Mouse (Mus musculus): ENCODE measurements around the gene Mcf2l.

DNA sequence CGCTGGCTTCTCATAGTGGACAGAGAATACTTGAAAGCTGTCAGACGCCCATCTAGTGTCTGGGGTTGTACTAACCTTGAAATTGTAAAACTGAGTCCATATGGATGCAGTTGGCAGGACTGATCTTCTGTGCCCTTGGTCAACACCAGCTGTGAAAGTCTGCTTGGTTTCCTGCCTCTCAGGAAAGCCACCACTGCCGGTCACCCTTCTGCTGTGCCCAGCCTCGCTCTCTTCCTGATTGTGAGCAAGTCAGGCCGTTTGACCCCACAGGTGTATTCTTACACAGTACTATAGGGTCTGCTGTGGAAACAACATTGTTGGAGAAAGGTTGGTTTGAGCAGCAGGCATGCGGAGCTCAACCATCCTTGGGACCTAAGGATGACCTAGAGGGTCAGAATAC lies 3.5 kb downstream of the Mcf2l start:
- no peak for TF ChIP-seq CTCF (IDR thresholded peaks at IDR 0.05; ENCODE audit: insufficient read depth, low read depth, low read length)
- no peak for TF ChIP-seq POLR2A (IDR thresholded peaks at IDR 0.05; ENCODE audit: insufficient read depth, low read depth, low read length)
